Mouse (Mus musculus) thymus, postnatal 0 days (tissue): ENCODE measurements around the gene Gm16381. TPM values are rescaled to one million over a fixed set of nuclear protein-coding genes. Genes with fewer than 3 reads are reported as not detected.
"Not testable (repeated sequence)": the region's sequence is repeated elsewhere in the genome, so short reads cannot be mapped to it uniquely, and the experiment has no call there.

Source experiments
- DNase-seq: peaks from one replicate; pipeline ENCODE4 v3.0.0-alpha.2; 2015; ENCODE audit warnings: low spot score
- polyA plus RNA-seq: library from polyadenylated mRNA; unstranded; fragments of >200 nt; fragmentation: Nextera tagmentation; extraction: Ambion mirVana; gene quantifications from 2 replicates; pipeline ENCODE4 v1.2.1, GENCODE M21; 2015

Gene Gm16381
- not detected in 2 replicates for polyA plus RNA-seq

GRCm38 (mm10) chr12:87644520-87644919 is at the start of gene Gm16381:
Gm16381 (minus strand) TSS chr12:87644620.
- not testable (repeated sequence) for DNase-seq

- DNase-seq = not testable (repeated sequence)
Measured at GRCm38 (mm10) chr12:87652916-87653703, 8.7 kb upstream of the Gm16381 start.

GRCm38 (mm10) chr12:87618569-87618968 is 25.9 kb downstream of the Gm16381 start, which contains the start of gene Gm4027:
Gm4027 (plus strand) TSS chr12:87618869.
- DNase-seq = not testable (repeated sequence)

- DNase-seq = not testable (repeated sequence)
Measured at GRCm38 (mm10) chr12:87602388-87602787, 42.0 kb downstream of the Gm16381 start, which contains the start of gene Oog1. Oog1 (plus strand) TSS chr12:87602688.

- DNase-seq = not testable (repeated sequence)
Measured at GRCm38 (mm10) chr12:87601388-87601787, 43.0 kb downstream of the Gm16381 start.

Other genes starting within 250 kb of the Gm16381 start
- 278 and 300 TPM in 2 replicates for gene Slirp, start 200.7 kb downstream of the Gm16381 start, polyA plus RNA-seq
- gene Alkbh1, start 200.6 kb downstream of the Gm16381 start, polyA plus RNA-seq = 29.8 and 46.3 TPM in 2 replicates
- gene Snw1, start 172.3 kb downstream of the Gm16381 start, polyA plus RNA-seq = 157 and 161 TPM in 2 replicates
- gene Gm5788, start 149.9 kb downstream of the Gm16381 start, polyA plus RNA-seq = not detected in 2 replicates
- gene Gm8300, start 130.3 kb downstream of the Gm16381 start, polyA plus RNA-seq = not detected in 2 replicates
- not detected in 2 replicates for gene Oog1, start 41.9 kb downstream of the Gm16381 start, polyA plus RNA-seq
- gene Gm4027, start 25.8 kb downstream of the Gm16381 start, polyA plus RNA-seq = not detected in 2 replicates
- gene Gm21319, start 131.1 kb upstream of the Gm16381 start, polyA plus RNA-seq = not detected in 2 replicates
- gene Gm21936, start 150.9 kb upstream of the Gm16381 start, polyA plus RNA-seq = not detected in 2 replicates
- gene BB287469, start 172.0 kb upstream of the Gm16381 start, polyA plus RNA-seq = not detected in 2 replicates
- gene Gm2001, start 197.7 kb upstream of the Gm16381 start, polyA plus RNA-seq = not detected in 2 replicates
- gene Gm2016, start 229.5 kb upstream of the Gm16381 start, polyA plus RNA-seq = 0.12 TPM in 2 replicates